Mouse (Mus musculus): ENCODE results near the gene Spop. TPM values are rescaled to one million over a fixed set of nuclear protein-coding genes. Genes with fewer than 3 reads are reported as not detected.

The Spop gene
- polyA plus RNA-seq, 1 experiment from 2014 or later, result 89.6 TPM

Other genes with a start within 250 kb of the Spop start
- not detected in 2 replicates for gene Tac4, start 152.6 kb upstream of the Spop start, polyA plus RNA-seq (2014; fragmentation: Nextera tagmentation; extraction: Ambion mirVana)
- gene Kat7, start 103.8 kb upstream of the Spop start, polyA plus RNA-seq (2014; fragmentation: Nextera tagmentation; extraction: Ambion mirVana), result 45.4 and 45.6 TPM in 2 replicates
- 5.4 and 6.3 TPM in 2 replicates for gene Fam117a, start 77.1 kb upstream of the Spop start, polyA plus RNA-seq (2014; fragmentation: Nextera tagmentation; extraction: Ambion mirVana)
- gene Slc35b1, start 29.4 kb upstream of the Spop start, polyA plus RNA-seq (2014; fragmentation: Nextera tagmentation; extraction: Ambion mirVana), result 74.6 and 75.4 TPM in 2 replicates
- 0.36 TPM in 1 of 2 replicates, not detected in the other for gene Nxph3, start 100.5 kb downstream of the Spop start, polyA plus RNA-seq (2014; fragmentation: Nextera tagmentation; extraction: Ambion mirVana)
- 1.2 and 3.0 TPM in 2 replicates for gene Ngfr, start 173.7 kb downstream of the Spop start, polyA plus RNA-seq (2014; fragmentation: Nextera tagmentation; extraction: Ambion mirVana)